Mouse (Mus musculus) gastrocnemius, postnatal 36 days (tissue): ENCODE measurements at regions not wholly inside any gene's neighbourhood (a gene's known extent, or its start where the extent isn't known, plus 50 kb on each side); places are given as distances from the start of the nearest gene placed in this dataset.
A peak's percentile ranks its signal among the peaks of the same experiment; 100 is the strongest.

ENCODE experiments used
- DNase-seq, 2 experiments: peaks; one replicate each; pipeline ENCODE4 v3.0.0; 2022
- intact Hi-C: fragments of 180-260 bp; cut with DNase I; formaldehyde crosslinking; loops from one replicate; pipeline ENCODE4 v1.15.1; 2025

GRCm38 (mm10) chrX:11158416-11158815, 140.6 kb upstream of the H2al1a start:
- DNase-seq: no peak
- intact Hi-C loops: no loop called here

GRCm38 (mm10) chrX:11170416-11170815, 128.6 kb upstream of the H2al1a start:
- DNase-seq: no peak
- intact Hi-C loops: no loop called here

DNA sequence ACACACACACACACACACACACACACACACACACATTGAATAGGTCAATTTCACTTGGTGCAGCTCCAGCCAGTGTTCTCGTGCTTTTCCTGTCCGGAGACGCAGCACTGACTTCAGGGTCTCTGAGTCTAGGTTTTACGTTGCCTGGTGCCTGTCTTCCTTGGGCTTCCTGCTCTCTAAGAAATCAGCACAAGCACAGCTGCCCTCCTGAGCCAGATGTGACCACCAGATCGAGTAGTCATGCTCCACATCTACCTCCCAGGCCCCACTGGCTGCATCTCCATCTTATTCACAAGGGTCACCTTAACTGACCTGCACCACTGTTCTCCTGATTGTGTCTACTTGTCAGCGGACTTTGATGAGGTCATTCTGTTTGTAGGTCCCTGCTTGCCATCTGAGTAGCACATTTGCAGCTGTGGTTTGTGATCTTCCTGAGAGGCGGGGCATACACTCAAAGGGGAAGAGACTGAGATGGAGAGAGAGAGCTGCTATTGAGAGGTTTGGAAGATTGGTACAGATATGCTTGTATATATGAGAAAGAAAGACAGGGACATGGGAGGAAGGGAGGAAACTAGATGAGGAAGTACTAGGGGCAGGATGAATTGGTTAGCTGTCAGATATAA, 118.8 kb upstream of the H2al1a start:
- no peak for DNase-seq

GRCm38 (mm10) chrX:11181855-11182254, 117.2 kb upstream of the H2al1a start:
- DNase-seq: peak; percentile 20 to 37
- intact Hi-C loops: no loop called here

More for the DNA sequence above, 118.8 kb upstream of the H2al1a start:
- intact Hi-C loops: no loop called here

DNA sequence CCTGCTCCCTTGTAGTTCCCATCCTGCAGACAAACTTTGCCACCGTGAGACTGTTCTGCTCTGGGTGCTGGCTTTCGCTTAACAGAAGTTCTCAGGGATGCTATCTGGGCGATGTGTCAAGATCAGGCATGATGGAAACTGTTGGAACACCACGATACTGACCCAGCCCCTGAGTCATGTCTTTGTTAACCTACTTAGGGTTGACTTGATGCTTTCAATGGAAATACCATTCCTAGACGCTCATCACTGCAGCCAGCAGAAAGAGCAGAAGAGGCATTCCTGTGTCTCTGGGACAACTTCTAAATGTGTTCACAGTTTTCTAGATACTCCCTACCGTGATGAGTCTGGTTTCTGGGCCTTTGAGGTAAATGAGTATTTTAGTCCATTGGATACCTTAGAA, 108.2 kb upstream of the H2al1a start:
- intact Hi-C loops: no loop called here
- DNase-seq: no peak

GRCm38 (mm10) chrX:11204135-11204534, 94.9 kb upstream of the H2al1a start:
- DNase-seq: no peak
- intact Hi-C loops: no loop called here

- intact Hi-C loops: no loop called here
- DNase-seq: no peak
Observed at GRCm38 (mm10) chrX:11209895-11210294, 89.2 kb upstream of the H2al1a start.

DNA sequence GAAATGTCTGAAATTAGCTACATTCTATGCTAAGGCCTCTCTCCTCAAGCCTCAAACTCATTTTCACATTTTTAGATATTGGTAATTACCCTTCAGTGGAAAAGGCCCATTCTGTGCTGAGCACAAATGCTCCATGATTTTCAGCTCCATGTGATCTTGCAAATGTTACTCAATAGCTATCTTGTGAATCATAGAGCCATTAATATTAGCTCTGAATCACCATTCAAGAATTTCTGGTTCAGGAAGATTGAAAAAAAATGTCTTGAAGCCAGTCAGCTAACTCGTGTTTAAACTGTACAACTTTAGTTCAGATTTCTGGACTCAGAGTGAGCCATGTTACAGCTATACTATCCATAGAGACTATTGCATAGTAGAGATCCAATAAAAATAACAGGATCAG, 86.2 kb upstream of the H2al1a start:
- intact Hi-C loops: no loop called here
- no peak for DNase-seq

GRCm38 (mm10) chrX:11213492-11213891, 85.6 kb upstream of the H2al1a start:
- intact Hi-C loops: no loop called here
- peak in 1 of 2 experiments; percentile 6 for DNase-seq

DNA sequence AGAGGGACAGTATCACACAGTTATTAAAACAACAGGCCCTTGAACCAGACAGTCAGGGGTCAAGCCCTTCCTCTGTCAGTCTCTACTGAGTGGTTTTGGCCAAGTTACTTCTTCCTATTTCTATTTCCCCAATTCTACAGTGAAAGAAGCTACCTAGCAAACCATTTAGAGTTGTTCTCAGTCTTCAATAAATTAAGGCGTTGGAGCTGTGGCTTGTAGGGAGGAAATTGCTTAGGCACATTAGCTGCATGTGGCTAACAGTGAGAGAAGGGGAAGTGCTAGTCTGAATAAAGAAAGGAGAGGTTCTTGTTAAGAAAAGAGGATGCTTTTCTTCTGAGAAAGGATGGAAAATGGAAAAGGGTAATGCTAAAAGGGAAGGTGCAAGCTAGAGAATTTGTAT, 60.0 kb upstream of the H2al1a start:
- no peak for DNase-seq
- intact Hi-C loops: no loop called here

DNA sequence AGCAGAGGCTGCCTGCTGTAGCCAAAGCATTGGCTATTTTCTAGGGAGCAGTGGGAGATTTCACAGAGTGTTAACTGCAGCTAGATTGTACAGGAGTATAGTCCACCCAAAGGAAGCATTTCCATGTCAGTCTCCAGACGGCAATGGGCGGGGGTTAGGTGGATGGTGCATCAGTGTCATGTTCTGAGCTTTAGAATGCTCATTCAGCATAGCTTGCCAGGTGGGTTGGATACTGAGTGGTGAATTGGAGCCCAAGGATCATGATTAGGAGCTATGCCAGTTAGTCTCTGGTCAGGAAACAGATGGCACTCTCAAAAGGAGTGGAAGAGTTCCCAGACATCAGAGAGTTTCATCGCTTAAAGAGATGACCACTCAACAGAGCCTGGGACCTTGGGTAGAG, 53.5 kb upstream of the H2al1a start:
- intact Hi-C loops: no loop called here
- DNase-seq: no peak
